Mouse (Mus musculus) forebrain, embryonic 14.5 days (tissue): Measurements from ENCODE around the gene Myo9a. TPM values are rescaled to one million over a fixed set of nuclear protein-coding genes. Genes with fewer than 3 reads are reported as not detected.

Source experiments
- ATAC-seq: fragments of 200-750 bp; cut with Nextera tagmentation; 2 replicates; pipeline ENCODE4 v1.8.0; 2017; ENCODE audit warnings: mild to moderate bottlenecking, moderate library complexity
- DNase-seq: peaks from one replicate; pipeline ENCODE4 v3.0.0-alpha.2; 2015; ENCODE audit warnings: low spot score
- H3K27ac ChIP-seq: fragments of 300-500 bp; sonication (generic); 2 replicates; pipeline ENCODE4 v1.5.1; 2014; ENCODE audit warnings: low read depth, mild to moderate bottlenecking, control low read depth, low read length, moderate library complexity
- H3K27me3 ChIP-seq: fragments of 300-500 bp; sonication (generic); replicated peaks from 2 replicates; pipeline ENCODE4 v1.6.1; 2014; ENCODE audit warnings: low read length, control low read depth, mixed read lengths; ENCODE audit not compliant: control insufficient read depth, insufficient read depth
- H3K36me3 ChIP-seq: fragments of 300-500 bp; sonication (generic); 2 replicates; pipeline ENCODE4 v1.6.1; 2014; ENCODE audit warnings: low read length, control low read depth; ENCODE audit not compliant: control insufficient read depth, insufficient read depth
- H3K4me1 ChIP-seq: fragments of 300-500 bp; sonication (generic); 2 replicates; pipeline ENCODE4 v1.6.1; 2014; ENCODE audit warnings: antibody characterized with exemption, low read length, control low read depth; ENCODE audit not compliant: control insufficient read depth, insufficient read depth
- H3K4me2 ChIP-seq: fragments of 300-500 bp; sonication (generic); 2 replicates; pipeline ENCODE4 v1.6.1; 2014; ENCODE audit warnings: mild to moderate bottlenecking, control low read depth, low read length
- H3K4me3 ChIP-seq: fragments of 300-500 bp; sonication (generic); 2 replicates; pipeline ENCODE4 v1.5.1; 2014; ENCODE audit warnings: low read depth, low read length, control low read depth
- H3K9ac ChIP-seq: fragments of 300-500 bp; sonication (generic); 2 replicates; pipeline ENCODE4 v1.6.1; 2014; ENCODE audit warnings: mild to moderate bottlenecking, low read length, control low read depth, moderate library complexity
- H3K9me3 ChIP-seq: fragments of 300-500 bp; sonication (generic); replicated peaks from 2 replicates; pipeline ENCODE4 v1.6.1; 2016; ENCODE audit warnings: low read length, control low read depth, mixed read lengths; ENCODE audit not compliant: control insufficient read depth
- WGBS: fragments of 180-500 bp; shearing (Covaris S2); extraction: QIAGEN DNeasy Blood & Tissue Kit; methylation state at CpG from one replicate; pipeline ENCODE4 v1.1.7; 2014; 5-methylcytosine and 5-hydroxymethylcytosine counted together
- polyA plus RNA-seq: library from polyadenylated mRNA; unstranded; fragments of >200 nt; fragmentation: Nextera tagmentation; extraction: Ambion mirVana; gene quantifications from 2 replicates; pipeline ENCODE4 v1.2.1, GENCODE M21; 2014

Gene Myo9a
- polyA plus RNA-seq, 1 experiment from 2014 or later: 18.8 TPM

- ATAC-seq (no peak), DNase-seq (no peak)
- WGBS: 83% methylated on average over 9 of the region's 9 CpGs
- Histone ChIP-seq H3K4me3 (no peak overlapping the region), H3K36me3 (no peaks in the 10 kb centered on the region), H3K4me2 (no peak overlapping the region), H3K27ac (no peak overlapping the region), H3K27me3 (no peaks in the 10 kb centered on the region), H3K9ac (no peak overlapping the region), H3K9me3 (no peaks in the 10 kb centered on the region), H3K4me1 (no peaks in the 10 kb centered on the region)
Observed at GRCm38 (mm10) chr9:59941885-59942350, 191.2 kb downstream of the Myo9a start.

GRCm38 (mm10) chr9:59942501-59943085, 191.9 kb downstream of the Myo9a start:
- H3K4me3 ChIP-seq: no peak overlapping the region
- no peaks in the 10 kb centered on the region for H3K4me1 ChIP-seq
- ATAC-seq: no peak
- no peaks in the 10 kb centered on the region for H3K36me3 ChIP-seq
- no peaks in the 10 kb centered on the region for H3K9me3 ChIP-seq
- no peak overlapping the region for H3K27ac ChIP-seq
- H3K27me3 ChIP-seq: no peaks in the 10 kb centered on the region
- 67% methylated on average over 5 of the region's 5 CpGs for WGBS
- DNase-seq: no peak
- no peak overlapping the region for H3K9ac ChIP-seq
- H3K4me2 ChIP-seq: no peak overlapping the region

DNA sequence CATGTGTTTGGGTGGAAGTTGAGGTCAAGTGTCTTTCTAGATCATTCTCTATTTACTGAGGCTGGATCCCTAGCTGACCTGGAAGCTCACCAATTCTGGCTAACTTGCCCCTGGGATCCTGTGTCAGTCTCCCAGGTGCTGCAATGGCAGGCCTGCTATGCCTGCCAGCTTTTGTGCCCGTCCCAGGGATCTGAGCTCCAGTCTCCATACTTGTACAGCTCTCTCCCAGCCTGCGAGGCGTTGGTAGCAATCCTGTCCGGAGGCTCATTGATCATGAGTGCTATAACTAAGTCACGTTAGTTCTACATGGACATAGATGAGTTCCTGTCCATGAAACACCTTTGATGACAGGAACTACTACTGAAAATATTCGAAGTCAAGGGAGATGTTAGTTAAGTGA, 193.1 kb downstream of the Myo9a start:
- no peaks in the 10 kb centered on the region for H3K36me3 ChIP-seq
- no peaks in the 10 kb centered on the region for H3K27me3 ChIP-seq
- H3K4me2 ChIP-seq: no peak overlapping the region
- WGBS: 90% methylated on average over 6 of the region's 6 CpGs
- H3K4me1 ChIP-seq: no peaks in the 10 kb centered on the region
- H3K9me3 ChIP-seq: no peaks in the 10 kb centered on the region
- ATAC-seq (no peak), DNase-seq (no peak)
- H3K4me3 ChIP-seq: no peak overlapping the region
- H3K9ac ChIP-seq: no peak overlapping the region
- H3K27ac ChIP-seq: no peak overlapping the region

DNA sequence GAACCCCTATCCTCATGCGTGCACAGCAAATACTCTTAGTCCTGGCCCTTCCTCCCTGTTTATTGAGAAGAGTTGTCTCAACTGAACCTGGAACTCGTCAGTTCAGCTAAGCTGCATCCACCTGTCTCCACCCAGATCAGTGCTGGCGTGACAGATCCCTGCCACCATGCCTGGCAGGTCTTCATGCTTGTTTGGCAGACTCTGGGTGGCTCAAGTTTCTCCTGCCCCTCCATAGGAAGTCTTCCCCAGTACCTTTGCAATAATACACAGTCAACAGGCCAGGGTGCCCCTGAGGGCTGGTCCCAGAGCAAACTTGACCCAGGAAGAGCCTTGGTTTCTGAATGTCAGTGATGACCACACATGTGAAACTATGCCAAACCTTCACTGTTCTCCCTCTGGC, 194.5 kb downstream of the Myo9a start:
- Histone ChIP-seq H3K4me2 (no peak overlapping the region), H3K9me3 (no peaks in the 10 kb centered on the region), H3K27me3 (no peaks in the 10 kb centered on the region), H3K4me1 (no peaks in the 10 kb centered on the region), H3K36me3 (no peaks in the 10 kb centered on the region), H3K9ac (no peak overlapping the region), H3K27ac (no peak overlapping the region), H3K4me3 (no peak overlapping the region)
- WGBS: 74% methylated on average over 3 of the region's 3 CpGs
- ATAC-seq (no peak), DNase-seq (no peak)

DNA sequence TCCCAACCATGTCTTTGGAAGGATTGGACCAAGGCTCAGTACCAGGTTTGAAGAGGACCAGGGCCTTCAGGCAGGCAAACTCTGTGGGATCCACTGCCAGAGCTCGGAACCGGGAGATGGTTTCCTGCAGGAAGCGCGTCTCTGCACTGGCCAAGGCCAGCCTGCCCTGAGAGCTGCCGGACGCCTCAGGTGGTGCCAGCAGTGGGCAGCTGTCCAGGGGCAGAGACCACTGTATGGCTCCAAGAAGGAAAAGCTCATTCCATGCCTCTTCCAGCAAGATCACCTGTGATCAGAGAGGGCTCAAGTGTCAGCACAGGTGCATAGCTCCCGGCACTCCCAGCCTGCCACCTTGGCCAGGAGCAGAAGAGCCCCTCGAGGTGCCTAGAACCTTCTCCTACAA, 196.6 kb downstream of the Myo9a start:
- H3K4me2 ChIP-seq: no peak overlapping the region
- H3K36me3 ChIP-seq: no peaks in the 10 kb centered on the region
- DNase-seq: no peak
- 89% methylated on average over 8 of the region's 8 CpGs for WGBS
- H3K9ac ChIP-seq: no peak overlapping the region
- H3K9me3 ChIP-seq: no peaks in the 10 kb centered on the region
- H3K4me1 ChIP-seq: no peaks in the 10 kb centered on the region
- H3K27me3 ChIP-seq: no peaks in the 10 kb centered on the region
- no peak overlapping the region for H3K27ac ChIP-seq
- ATAC-seq: no peak
- no peak overlapping the region for H3K4me3 ChIP-seq

DNA sequence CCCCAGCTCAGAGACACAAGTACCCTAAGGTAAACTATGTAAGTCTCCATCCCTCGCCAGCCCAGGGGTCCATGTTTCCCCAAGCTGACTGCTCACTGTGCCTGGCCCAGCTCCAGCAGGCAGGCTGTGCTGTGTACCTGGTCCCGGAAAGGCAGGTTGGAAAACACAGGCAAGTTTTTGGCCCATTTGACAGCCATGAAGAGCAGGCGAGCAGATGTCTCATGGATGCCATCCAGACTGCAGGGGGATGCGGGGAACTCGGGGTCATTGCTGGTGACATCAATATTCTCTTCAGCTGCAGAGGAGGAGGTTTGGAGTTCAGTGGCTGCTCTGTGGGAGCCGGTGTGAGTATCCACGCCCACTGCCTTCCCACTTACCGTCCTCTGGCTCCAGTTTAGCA, 197.5 kb downstream of the Myo9a start:
- H3K36me3 ChIP-seq: no peaks in the 10 kb centered on the region
- ATAC-seq (no peak), DNase-seq (no peak)
- WGBS: 80% methylated on average over 8 of the region's 8 CpGs
- no peaks in the 10 kb centered on the region for H3K4me1 ChIP-seq
- no peaks in the 10 kb centered on the region for H3K27me3 ChIP-seq
- no peak overlapping the region for H3K9ac ChIP-seq
- H3K9me3 ChIP-seq: no peaks in the 10 kb centered on the region
- H3K27ac ChIP-seq: no peak overlapping the region
- H3K4me2 ChIP-seq: no peak overlapping the region
- H3K4me3 ChIP-seq: no peak overlapping the region

- no peak for DNase-seq
- 88% methylated on average over 17 of the region's 17 CpGs for WGBS
Observed at GRCm38 (mm10) chr9:59948691-59949250, 198.1 kb downstream of the Myo9a start.

DNA sequence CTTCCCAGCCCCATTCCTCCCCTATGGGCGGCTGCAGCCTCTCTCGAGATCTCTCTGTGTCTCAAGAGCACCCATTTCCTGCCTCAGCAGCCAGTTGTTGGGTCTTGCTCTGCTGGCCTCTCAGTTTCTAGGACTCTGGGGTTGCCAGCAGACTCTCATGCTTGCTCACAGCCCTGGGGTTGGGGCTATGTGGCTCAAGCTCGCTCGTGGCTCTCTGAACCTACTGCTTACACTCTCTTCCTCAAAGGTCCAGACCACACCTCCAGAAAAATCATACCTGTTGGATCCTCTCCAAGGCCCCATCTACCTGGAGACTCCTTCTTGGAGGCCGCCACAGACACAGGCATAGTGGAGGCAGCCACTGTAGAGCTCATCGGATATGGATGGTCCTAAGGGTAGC, 198.8 kb downstream of the Myo9a start:
- Histone ChIP-seq H3K9ac (no peak overlapping the region), H3K9me3 (no peaks in the 10 kb centered on the region), H3K27ac (no peak overlapping the region), H3K36me3 (no peaks in the 10 kb centered on the region), H3K4me2 (no peak overlapping the region), H3K27me3 (no peaks in the 10 kb centered on the region), H3K4me3 (no peak overlapping the region), H3K4me1 (no peaks in the 10 kb centered on the region)
- DNase-seq (no peak), ATAC-seq (no peak)
- 86% methylated on average over 6 of the region's 6 CpGs for WGBS

More at GRCm38 (mm10) chr9:59948691-59949250, 198.1 kb downstream of the Myo9a start:
- Histone ChIP-seq H3K4me3 (no peak overlapping the region), H3K9me3 (no peaks in the 10 kb centered on the region), H3K36me3 (no peaks in the 10 kb centered on the region), H3K4me2 (no peak overlapping the region), H3K27me3 (no peaks in the 10 kb centered on the region), H3K27ac (no peak overlapping the region), H3K4me1 (no peaks in the 10 kb centered on the region), H3K9ac (no peak overlapping the region)
- no peak for ATAC-seq

- Histone ChIP-seq H3K4me1 (no peaks in the 10 kb centered on the region), H3K9ac (no peak overlapping the region), H3K9me3 (no peaks in the 10 kb centered on the region), H3K27me3 (no peaks in the 10 kb centered on the region), H3K4me3 (no peak overlapping the region), H3K36me3 (no peaks in the 10 kb centered on the region), H3K4me2 (no peak overlapping the region), H3K27ac (no peak overlapping the region)
- ATAC-seq (no peak), DNase-seq (no peak)
- WGBS: 93% methylated on average over 5 of the region's 5 CpGs
Observed at GRCm38 (mm10) chr9:59949981-59950380, 199.3 kb downstream of the Myo9a start.
